In the genomic region with DNA sequence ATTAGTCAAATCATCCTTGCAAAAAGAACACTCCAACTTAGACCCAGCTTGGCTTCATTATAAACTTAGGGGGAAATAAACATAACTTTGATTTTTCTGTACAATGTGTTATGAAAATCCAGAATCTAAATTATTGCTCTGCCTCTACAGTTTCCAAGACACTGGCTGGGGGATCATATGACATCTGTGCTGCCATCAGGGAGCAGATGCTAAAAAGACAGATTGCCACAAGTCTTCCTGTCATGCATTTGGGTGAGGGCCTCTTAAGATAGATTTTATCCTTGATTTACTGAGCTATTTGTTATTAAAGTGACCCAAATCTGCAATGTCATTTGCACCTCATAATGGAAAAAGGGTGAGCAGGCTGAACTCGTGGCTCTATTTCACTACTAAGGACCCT, we compare ENCODE assay signal across 26 mouse cellular contexts.
DNase-seq lines count a peak whose midpoint lies in the region; ATAC-seq and TF ChIP-seq lines count a peak whose summit lies in the region.
"Had no signal": no experiment of that assay in that cellular context is flagged by ENCODE, and none has a peak within 500 bp of the region (broad histone marks: within the 10 kb centered on the region; RNA-seq: fewer than 3 reads in every experiment).

No protein-coding gene starts in this region.

- H3K27ac ChIP-seq in neural tube, embryonic 15.5 days (replicated peaks): no peak overlapping the region
- H3K27ac ChIP-seq: forebrain, embryonic 12.5 days; forebrain, embryonic 15.5 days; heart, adult 2 months; heart, embryonic 10.5 days; heart, embryonic 13.5 days; hindbrain, embryonic 14.5 days; hindbrain, postnatal 0 days had no signal

- no peak for TF ChIP-seq POLR2A in brain, embryonic 14.5 days (IDR thresholded peaks at IDR 0.05; ENCODE audit: borderline replicate concordance, extremely low read depth, insufficient read depth, insufficient read length, poor library complexity, severe bottlenecking)

- no peak for ATAC-seq in neural tube, embryonic 15.5 days (ENCODE audit: low FRiP score)
- ATAC-seq: CD4-positive, CD25-positive, alpha-beta regulatory T cell, adult 4 months; forebrain, embryonic 15.5 days; hindbrain, postnatal 0 days; inflammation-experienced regulatory T-cells, adult 6 months had no signal

- H3K4me2 ChIP-seq in neural tube, embryonic 15.5 days: no peak overlapping the region
- H3K4me2 ChIP-seq: forebrain, embryonic 12.5 days; forebrain, embryonic 15.5 days; heart, embryonic 13.5 days; hindbrain, embryonic 14.5 days had no signal

- WGBS in neural tube, embryonic 15.5 days: 56% methylated on average over 1 of the region's 1 CpGs

- H3K9ac ChIP-seq in neural tube, embryonic 15.5 days (replicated peaks): no peak overlapping the region
- H3K9ac ChIP-seq: forebrain, embryonic 12.5 days; forebrain, embryonic 15.5 days; heart, embryonic 13.5 days; hindbrain, embryonic 14.5 days had no signal

- H3K4me1 ChIP-seq in neural tube, embryonic 15.5 days: no peaks in the 10 kb centered on the region
- H3K4me1 ChIP-seq: forebrain, embryonic 12.5 days; forebrain, embryonic 15.5 days; heart, embryonic 10.5 days; heart, embryonic 13.5 days had no signal

- TF ChIP-seq CTCF in brain, embryonic 14.5 days (IDR thresholded peaks at IDR 0.05; ENCODE audit: borderline replicate concordance, extremely low read depth, insufficient read depth, insufficient read length): no peak

- H3K27me3 ChIP-seq in neural tube, embryonic 15.5 days (replicated peaks): no peaks in the 10 kb centered on the region
- H3K27me3 ChIP-seq: forebrain, embryonic 12.5 days; forebrain, embryonic 15.5 days; heart, embryonic 13.5 days had no signal

- H3K9me3 ChIP-seq in neural tube, embryonic 15.5 days (replicated peaks): no peaks in the 10 kb centered on the region
- H3K9me3 ChIP-seq: forebrain, embryonic 12.5 days; forebrain, embryonic 15.5 days; heart, embryonic 10.5 days; heart, embryonic 13.5 days had no signal

- DNase-seq in layer of hippocampus, adult 18-20 months (ENCODE audit: low spot score in 2 of 2): peak; percentile 13 to 61
- no peak for DNase-seq in layer of hippocampus, postnatal 25 days (ENCODE audit: extremely low spot score in 1 of 2, low spot score in 1 of 2)
- peak; percentile 31 for DNase-seq in brain, adult 2 months (ENCODE audit: low read depth, low spot score)
- DNase-seq in brain, embryonic 14.5 days (ENCODE audit: low read depth): peak; percentile 10
- DNase-seq in layer of hippocampus, adult 9-11 months: peak; percentile 17
- DNase-seq in cerebellum, adult 9-10 months: no peak
- DNase-seq: adrenal gland, adult 2 months; adrenal gland, postnatal 14 days; cerebellum, adult 11 months; cerebellum, adult 2 months; cerebellum, postnatal 10 days; cerebellum, postnatal 36 days; gastrocnemius, postnatal 10 days; gastrocnemius, postnatal 36 days; heart, adult 2 months; heart, postnatal 14 days; heart, postnatal 4 days had no signal

- no peak overlapping the region for H3K4me3 ChIP-seq in neural tube, embryonic 15.5 days (replicated peaks)
- H3K4me3 ChIP-seq: forebrain, embryonic 12.5 days; forebrain, embryonic 15.5 days; heart, adult 2 months; heart, embryonic 10.5 days; heart, embryonic 13.5 days had no signal

- no peaks in the 10 kb centered on the region for H3K36me3 ChIP-seq in neural tube, embryonic 15.5 days
- H3K36me3 ChIP-seq: forebrain, embryonic 12.5 days; forebrain, embryonic 15.5 days; heart, embryonic 10.5 days; heart, embryonic 13.5 days had no signal

Comparison
In these comparisons a context has a peak if more than half of its experiments do, and no peak if none do; other contexts are left out.
1. DNase-seq: peak in layer of hippocampus, adult 18-20 months (2 of 2), brain, adult 2 months (single experiment), brain, embryonic 14.5 days (single experiment) and layer of hippocampus, adult 9-11 months (single experiment); none in layer of hippocampus, postnatal 25 days (0 of 2) and cerebellum, adult 9-10 months (single experiment).